Mouse (Mus musculus): ENCODE results near the gene Fgfr3.

Fgfr3 gene

GRCm38 (mm10) chr5:33721541-33722265 is at the start of gene Fgfr3:
TSS of gene Fgfr3 (plus strand) at chr5:33721674.
- DNase-seq (ENCODE audit: low read depth, low spot score) = no peak

DNA sequence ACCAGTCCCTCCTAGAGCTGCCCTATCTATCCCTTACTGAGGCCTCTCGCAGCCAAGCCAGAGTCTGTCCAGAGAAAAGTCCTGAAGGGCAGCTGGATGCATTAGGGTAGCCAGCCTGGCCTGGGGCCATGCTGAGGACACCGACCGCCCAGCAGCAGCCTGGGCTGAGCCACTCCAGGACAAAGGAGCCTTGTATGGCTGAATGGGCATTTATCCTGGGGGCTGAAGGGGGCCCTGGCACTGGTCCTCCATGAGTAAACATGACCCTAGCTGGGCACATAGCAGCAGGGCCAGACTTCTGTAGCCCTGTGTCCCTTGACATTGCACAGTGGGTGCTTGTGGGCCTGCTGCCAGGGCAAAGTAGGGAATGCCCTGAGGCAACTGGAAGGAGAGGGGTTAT is 47.0 kb upstream of the Fgfr3 start:
- peak; percentile 85 for DNase-seq (ENCODE audit: low read depth, low spot score)

DNA sequence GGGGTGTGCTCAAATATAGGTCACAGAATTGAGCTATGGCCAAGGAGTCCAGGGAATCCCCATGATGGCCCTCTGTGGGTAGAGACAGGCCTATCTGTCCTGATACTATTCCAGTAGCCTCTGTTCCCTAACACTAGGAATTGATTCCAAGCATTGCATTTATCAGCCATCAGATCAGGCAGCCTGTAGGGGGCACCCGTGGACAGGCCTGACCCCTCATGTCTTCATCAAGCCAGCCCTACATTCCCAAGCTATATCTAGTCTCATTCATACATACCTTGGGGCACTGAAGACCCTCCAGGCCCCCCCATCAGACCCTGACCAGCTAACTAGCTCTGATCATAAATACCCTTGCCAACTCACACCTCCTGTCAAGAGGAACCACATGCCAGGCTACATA is 45.5 kb upstream of the Fgfr3 start:
- DNase-seq (ENCODE audit: low read depth, low spot score) = peak; percentile 62

- DNase-seq (ENCODE audit: low read depth, low spot score) = no peak
Observed at GRCm38 (mm10) chr5:33678244-33678643, 43.2 kb upstream of the Fgfr3 start.

DNA sequence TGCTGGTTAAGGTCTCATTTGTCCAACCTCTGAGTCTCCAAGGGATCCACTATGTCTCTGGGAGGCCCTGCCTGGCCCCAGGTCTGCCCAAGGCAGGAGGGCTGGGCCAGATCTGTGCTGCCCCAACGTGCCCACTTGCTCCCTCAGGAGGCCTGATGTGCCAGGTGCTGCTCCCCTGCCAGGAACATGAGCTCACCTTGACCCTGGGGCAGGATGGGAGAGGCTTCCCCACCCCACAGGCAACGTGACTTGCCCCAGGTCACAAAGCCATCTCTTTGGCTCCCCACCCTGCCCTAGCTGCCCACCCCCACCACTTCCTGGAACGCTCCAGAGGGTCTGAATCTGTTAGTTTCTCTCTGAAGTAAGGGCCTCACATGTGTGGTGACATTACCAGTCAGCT is 40.4 kb upstream of the Fgfr3 start:
- DNase-seq (ENCODE audit: low read depth, low spot score) = no peak

DNA sequence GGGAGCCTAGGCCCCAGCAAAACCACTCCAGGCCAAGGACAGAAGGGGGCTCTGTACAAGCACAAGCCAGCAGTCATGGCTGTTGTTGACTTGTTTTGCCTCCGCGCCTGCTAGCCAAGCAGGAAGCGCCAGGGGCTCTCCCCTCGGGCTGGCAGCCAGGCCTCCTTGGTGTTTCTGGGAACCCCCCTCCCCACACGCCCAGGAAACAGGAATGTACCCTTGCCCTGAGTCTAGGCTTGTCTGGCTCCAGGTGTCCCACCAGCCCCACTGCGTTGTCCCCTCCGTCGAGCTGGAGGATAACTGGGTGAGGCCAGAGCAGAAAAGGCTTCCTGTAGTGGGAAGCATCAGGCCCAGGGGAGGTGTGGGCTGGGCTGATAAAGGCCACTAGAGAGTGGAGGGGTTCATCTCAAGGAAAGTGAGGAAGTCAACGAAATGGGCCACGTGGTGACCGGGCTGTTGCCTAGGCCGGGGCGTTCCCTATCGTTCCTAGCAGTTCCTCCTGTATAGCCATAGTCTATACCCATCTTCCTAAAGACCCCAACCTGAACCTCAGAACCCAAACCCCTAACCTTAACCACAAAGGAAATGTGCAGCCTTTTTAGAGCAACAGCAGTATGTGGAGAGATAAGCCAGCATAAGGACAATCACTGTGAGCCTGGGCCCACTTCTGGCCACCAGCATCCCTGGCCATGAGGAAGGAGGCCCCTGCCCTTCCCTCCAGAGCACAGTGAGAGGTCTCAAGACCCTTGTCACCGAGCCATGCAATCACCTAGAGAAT is 39.7 kb upstream of the Fgfr3 start:
- DNase-seq (ENCODE audit: low read depth, low spot score) = no peak

DNA sequence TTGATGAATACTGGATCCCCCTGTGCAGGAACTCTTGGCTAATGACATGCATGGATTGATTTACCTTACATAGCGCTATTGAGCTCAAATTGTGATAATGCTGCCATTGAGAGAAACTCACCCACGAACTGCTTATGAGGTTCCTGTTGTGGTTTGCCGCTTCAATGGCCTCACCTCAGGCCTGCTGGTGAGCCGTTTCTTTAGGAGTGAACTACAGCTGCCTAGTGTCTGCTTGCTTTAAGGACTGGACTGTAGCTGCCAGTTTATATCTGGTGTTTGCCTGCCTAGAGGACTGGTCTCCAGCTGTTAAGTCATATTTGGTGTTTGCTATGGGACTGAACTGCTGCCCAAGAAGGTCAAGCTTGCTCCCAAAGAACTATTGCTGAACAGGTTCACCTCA is 38.5 kb upstream of the Fgfr3 start:
- no peak for DNase-seq (ENCODE audit: low read depth, low spot score)

- DNase-seq (ENCODE audit: low read depth, low spot score) = peak; percentile 41
Observed at GRCm38 (mm10) chr5:33683897-33684652, 37.4 kb upstream of the Fgfr3 start.

DNA sequence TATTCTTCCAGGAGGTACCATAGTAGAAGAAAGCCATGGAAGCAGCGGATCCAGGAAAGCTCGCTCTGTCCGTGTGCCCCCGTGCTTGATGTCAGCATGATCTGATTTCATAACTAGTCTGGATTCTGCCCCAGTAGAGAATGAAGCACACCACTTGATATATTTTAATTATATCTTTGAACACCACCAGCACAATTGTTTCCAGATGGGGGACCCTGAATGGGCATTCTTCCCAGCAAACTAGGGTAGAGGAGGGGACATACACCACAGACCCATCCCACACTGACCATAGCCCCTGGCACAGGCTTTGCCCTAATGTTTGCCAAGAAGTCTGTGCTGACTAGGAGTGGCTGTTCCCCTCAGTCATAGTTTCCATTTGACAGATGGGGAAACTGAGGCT is 36.5 kb upstream of the Fgfr3 start:
- no peak for DNase-seq (ENCODE audit: low read depth, low spot score)

GRCm38 (mm10) chr5:33687142-33687541 is 34.3 kb upstream of the Fgfr3 start:
- no peak for DNase-seq (ENCODE audit: low read depth, low spot score)

DNA sequence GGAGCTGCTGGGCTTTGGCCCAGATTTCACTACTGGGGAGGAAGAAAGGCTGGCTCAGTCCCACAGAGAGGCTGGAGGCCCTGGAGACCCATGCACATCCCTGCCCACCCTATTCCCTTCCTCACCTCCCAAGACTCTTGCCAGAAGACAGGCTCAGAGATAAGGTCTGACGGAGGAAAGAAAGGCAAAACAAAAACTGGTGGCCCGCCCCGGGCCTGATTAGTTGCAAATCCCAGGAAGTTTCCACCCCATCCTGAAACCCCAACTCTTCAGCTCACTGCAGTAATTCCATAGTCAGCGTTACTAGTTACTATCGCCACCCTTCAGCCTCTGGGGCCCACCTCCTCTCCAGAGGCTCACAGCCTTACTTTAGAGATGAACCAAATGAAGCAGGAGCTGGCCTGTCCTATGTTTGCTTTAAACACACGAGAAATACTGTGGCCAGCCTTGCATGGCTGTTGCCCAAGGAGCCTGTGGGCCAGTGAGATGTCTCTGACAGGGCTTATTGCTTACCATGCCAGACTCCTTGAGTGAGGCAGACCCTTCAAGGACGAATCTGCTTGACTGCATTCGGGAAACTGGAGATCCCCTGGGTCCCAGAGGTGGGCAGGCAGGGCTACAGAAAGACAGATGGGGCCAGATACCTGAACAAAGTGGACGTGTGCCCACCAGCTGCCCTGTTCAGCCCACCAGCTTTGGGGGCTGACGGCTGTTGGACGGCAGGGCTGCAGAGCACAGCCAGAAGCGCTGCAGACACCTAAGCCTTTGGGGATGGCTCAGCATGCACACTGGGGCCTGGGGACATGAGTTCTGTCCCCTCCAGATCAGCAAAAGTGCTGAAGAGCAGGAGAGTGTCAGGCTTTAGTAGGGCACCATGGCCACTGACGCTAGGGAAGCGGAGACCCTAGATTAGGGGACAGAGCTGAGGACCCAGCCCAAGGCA is 32.9 kb upstream of the Fgfr3 start:
- no peak for DNase-seq (ENCODE audit: low read depth, low spot score)

DNA sequence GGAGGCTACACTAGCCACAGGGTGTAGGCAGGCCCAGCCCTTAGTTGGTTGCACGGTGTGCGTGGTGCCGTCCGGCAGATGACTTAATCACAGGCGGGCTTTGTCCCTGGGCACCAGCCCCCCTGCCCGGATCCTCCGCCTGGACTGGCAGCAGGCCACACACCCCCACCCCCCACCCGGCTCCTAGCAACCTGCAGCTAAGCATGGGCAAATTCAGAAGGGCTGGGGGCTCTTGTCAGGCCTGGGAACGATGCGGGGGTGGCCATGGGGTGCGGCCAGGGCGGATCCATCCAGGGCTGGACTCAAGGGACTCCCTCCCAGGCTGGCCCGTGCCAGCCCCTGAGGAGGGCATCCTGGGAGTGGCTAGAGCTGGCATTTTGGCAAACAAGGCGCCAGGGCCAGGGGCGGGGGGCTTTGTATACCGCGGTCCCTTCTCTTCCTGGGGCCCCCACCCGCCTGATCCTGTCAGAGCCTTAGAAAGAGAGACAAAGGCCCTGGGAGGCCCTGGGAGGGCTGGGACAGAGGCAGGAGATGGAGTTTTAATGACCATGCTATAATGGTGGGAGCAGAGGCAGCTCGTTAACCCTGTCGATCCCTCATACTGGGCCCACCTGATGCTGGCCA is 32.1 kb upstream of the Fgfr3 start:
- no peak for DNase-seq (ENCODE audit: low read depth, low spot score)

DNA sequence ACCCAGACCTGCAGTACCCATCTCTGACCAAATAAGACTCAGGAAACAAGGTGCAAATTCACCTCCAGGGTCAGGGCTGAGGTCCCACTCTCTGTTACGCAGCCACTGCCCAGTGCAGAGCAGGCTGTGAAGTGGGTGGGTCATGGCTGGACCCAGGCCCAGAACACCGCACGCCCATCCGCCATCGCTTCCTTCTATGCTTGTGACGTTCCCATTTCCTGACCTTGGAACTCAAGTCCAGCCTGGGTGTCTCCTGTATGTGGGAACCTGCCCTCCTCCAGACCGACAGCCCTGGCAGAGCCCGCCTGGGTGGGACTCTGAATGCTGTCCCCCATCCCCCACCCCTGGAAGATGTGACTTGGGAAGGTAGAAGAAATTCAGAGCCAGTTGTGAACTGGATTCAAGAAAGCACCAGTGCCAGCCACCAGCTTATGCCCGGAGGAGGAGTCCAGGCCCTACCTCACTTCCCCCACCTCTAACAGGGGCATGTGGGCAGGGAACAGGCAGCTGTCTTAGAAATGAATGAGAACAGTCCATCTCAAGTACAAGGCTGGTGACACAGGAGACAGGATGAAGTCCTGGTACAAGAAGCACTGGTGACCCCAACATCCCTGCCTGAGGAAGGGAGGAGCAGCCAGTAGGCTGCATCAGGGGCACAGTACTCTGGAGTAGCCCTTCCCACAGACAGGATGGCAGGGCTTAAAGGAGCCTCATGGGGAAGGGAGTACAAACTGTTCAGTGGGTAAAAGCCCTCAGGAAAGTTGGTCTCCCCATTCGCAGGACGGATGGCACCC is 31.4 kb upstream of the Fgfr3 start:
- DNase-seq (ENCODE audit: low read depth, low spot score) = no peak

- no peak for DNase-seq (ENCODE audit: low read depth, low spot score)
Observed at GRCm38 (mm10) chr5:33692393-33692792, 29.1 kb upstream of the Fgfr3 start.

DNA sequence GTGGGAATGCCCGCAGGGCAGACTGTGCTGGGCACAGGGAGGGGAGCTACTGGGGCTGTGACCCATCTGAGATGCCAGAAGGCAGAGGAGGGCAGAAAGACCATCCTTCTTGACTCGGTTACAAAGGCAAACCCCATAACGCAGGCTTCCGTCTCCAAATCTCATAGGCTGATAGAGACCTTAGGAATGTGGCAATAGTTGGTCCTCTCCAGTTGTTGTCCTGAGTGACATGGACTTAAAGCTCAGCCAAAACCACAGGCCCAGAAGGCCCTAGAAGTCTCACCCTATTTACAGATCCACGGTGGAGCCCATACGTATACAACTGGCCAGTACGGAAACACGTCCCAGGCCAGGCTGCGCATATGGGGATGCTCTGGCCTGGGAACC is 27.0 kb upstream of the Fgfr3 start:
- no peak for DNase-seq (ENCODE audit: low read depth, low spot score)

GRCm38 (mm10) chr5:33694848-33695717 is 26.4 kb upstream of the Fgfr3 start:
- DNase-seq (ENCODE audit: low read depth, low spot score) = no peak

DNA sequence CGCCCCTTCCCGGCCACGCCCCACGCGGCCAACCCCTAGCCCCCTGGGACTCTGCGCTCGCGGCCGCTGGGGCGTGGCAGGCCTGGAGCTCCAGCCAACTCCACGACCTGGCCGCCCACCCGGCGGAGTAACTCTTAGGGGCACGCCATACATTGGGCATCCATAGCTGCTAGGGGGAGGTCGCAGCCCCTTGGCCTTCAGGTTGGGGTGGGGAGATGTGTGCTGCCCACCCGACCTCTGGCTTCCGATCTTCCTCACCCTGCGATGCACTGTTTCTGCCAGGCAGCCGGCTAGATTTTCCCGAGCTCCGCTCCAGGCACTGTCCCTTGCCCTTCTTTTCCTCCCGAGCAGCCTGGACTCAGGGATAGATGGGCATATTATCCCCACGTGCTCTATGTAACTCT is 25.8 kb upstream of the Fgfr3 start:
- no peak for DNase-seq (ENCODE audit: low read depth, low spot score)

DNA sequence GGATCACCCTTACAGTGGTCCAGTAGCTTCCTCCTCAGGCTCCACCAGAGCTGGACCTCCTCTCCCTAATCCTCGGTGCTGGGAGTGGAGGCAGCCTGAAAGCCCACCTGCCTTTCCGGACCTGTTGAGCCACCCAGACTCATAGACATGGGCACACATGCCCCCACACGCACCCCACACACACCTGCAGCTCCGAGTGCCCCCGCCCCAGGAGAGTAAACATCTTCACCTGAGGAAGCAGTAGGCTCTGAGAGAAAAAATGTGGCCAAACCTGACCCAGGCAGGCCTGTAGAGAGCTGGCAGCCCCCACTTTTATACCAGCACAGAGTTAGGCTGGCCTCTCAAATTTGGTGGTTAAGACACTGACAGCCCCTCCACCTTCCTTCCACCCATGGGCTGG is 25.0 kb upstream of the Fgfr3 start:
- no peak for DNase-seq (ENCODE audit: low read depth, low spot score)

DNA sequence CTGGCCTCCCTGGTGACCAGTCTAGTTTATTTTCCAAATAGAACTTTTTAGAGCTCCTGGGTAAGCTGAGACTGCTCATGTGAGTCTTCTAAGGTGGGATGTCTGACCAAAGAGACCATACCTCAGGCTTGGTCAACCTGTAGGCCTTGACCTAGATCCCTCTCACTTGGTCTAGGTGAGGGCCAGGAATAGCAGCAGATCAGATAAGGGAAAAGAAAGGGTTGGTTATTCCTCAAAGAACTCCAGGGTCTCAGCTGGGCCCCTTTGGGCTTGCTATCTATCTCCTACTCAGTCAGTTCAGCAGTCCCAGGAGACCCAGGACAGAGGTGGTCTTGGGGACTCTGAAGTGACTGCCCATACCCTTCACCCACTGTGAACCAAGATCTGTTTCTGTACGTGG is 23.9 kb upstream of the Fgfr3 start:
- DNase-seq (ENCODE audit: low read depth, low spot score) = no peak
